Mouse (Mus musculus) liver, embryonic 11.5 days (tissue): Measurements from ENCODE around the gene B4galt1. TPM values are rescaled to one million over a fixed set of nuclear protein-coding genes. Genes with fewer than 3 reads are reported as not detected.

ENCODE experiments used
- ATAC-seq: fragments of 200-750 bp; cut with Nextera tagmentation; replicated peaks from 2 replicates; pipeline ENCODE4 v1.8.0; 2017; ENCODE audit warnings: moderate number of reproducible peaks, mild to moderate bottlenecking, moderate TSS enrichment, moderate library complexity; ENCODE audit not compliant: low FRiP score
- DNase-seq: peaks from one replicate; pipeline ENCODE4 v3.0.0-alpha.2; 2017; ENCODE audit warnings: low spot score
- H3K27ac ChIP-seq: fragments of 300-500 bp; sonication (generic); 2 replicates; pipeline ENCODE4 v1.5.1; 2014; ENCODE audit warnings: mild to moderate bottlenecking, low read depth, low read length, control low read depth
- H3K27me3 ChIP-seq: fragments of 300-500 bp; sonication (generic); replicated peaks from 2 replicates; pipeline ENCODE4 v1.6.1; 2014; ENCODE audit warnings: low read length, mixed read lengths; ENCODE audit not compliant: control insufficient read depth, insufficient read depth
- H3K36me3 ChIP-seq: fragments of 300-500 bp; sonication (generic); 2 replicates; pipeline ENCODE4 v1.6.1; 2014; ENCODE audit warnings: mild to moderate bottlenecking, low read length, moderate library complexity, mixed read lengths; ENCODE audit not compliant: control insufficient read depth, insufficient read depth
- H3K4me1 ChIP-seq: fragments of 300-500 bp; sonication (generic); replicated peaks from 2 replicates; pipeline ENCODE4 v1.6.1; 2014; ENCODE audit warnings: low read length, mixed read lengths; ENCODE audit not compliant: control insufficient read depth, insufficient read depth
- H3K4me2 ChIP-seq: fragments of 300-500 bp; sonication (generic); 2 replicates; pipeline ENCODE4 v1.6.1; 2014; ENCODE audit warnings: mild to moderate bottlenecking, control low read depth, moderate library complexity
- H3K4me3 ChIP-seq: fragments of 300-500 bp; sonication (generic); 2 replicates; pipeline ENCODE4 v1.5.1; 2014; ENCODE audit warnings: low read depth, low read length, control low read depth
- H3K9ac ChIP-seq: fragments of 300-500 bp; sonication (generic); 2 replicates; pipeline ENCODE4 v1.6.1; 2014; ENCODE audit warnings: low read depth, low read length, control low read depth
- H3K9me3 ChIP-seq: fragments of 300-500 bp; sonication (generic); 2 replicates; pipeline ENCODE4 v1.6.1; 2016; ENCODE audit warnings: low read length, inconsistent platforms, mixed read lengths; ENCODE audit not compliant: control insufficient read depth
- WGBS: fragments of 180-500 bp; shearing (Covaris S2); extraction: QIAGEN DNeasy Blood & Tissue Kit; methylation state at CpG from one replicate; pipeline ENCODE4 v1.1.7; 2014; 5-methylcytosine and 5-hydroxymethylcytosine counted together
- polyA plus RNA-seq: library from polyadenylated mRNA; unstranded; fragments of >200 nt; fragmentation: Nextera tagmentation; extraction: Ambion mirVana; gene quantifications from 2 replicates; pipeline ENCODE4 v1.2.1, GENCODE M21; 2014

B4galt1 gene
- polyA plus RNA-seq, 1 experiment from 2014 or later, result 49.0 TPM

- peak overlapping the region; percentile 95 for H3K4me2 ChIP-seq
- H3K4me1 ChIP-seq, result peaks cover 61% of the 10 kb centered on the region
- no peaks in the 10 kb centered on the region for H3K27me3 ChIP-seq
- DNase-seq (no peak), ATAC-seq (no peak)
- no peaks in the 10 kb centered on the region; the same call in 1 of the 2 replicates for H3K36me3 ChIP-seq
- H3K9ac ChIP-seq, result peak overlapping the region; percentile 89
- H3K4me3 ChIP-seq, result peak overlapping the region; percentile 75
- H3K9me3 ChIP-seq, result no peaks in the 10 kb centered on the region
- H3K27ac ChIP-seq, result peak overlapping the region; percentile 93
- WGBS, result 23% methylated on average over 4 of the region's 4 CpGs
Measured at GRCm38 (mm10) chr4:40851763-40852248, 2.0 kb downstream of the B4galt1 start.

- peak overlapping the region; percentile 75 for H3K4me3 ChIP-seq
- no peaks in the 10 kb centered on the region for H3K27me3 ChIP-seq
- peak overlapping the region; percentile 89 for H3K9ac ChIP-seq
- peaks cover 68% of the 10 kb centered on the region for H3K4me1 ChIP-seq
- peak overlapping the region; percentile 95 for H3K4me2 ChIP-seq
- no peaks in the 10 kb centered on the region; the same call in 1 of the 2 replicates for H3K36me3 ChIP-seq
- ATAC-seq (no peak), DNase-seq (no peak)
- WGBS, result 49% methylated on average over 6 of the region's 6 CpGs
- H3K9me3 ChIP-seq, result no peaks in the 10 kb centered on the region
- peak overlapping the region; percentile 93 for H3K27ac ChIP-seq
Measured at GRCm38 (mm10) chr4:40851031-40851762, 2.6 kb downstream of the B4galt1 start.

GRCm38 (mm10) chr4:40850582-40850981, 3.2 kb downstream of the B4galt1 start:
- DNase-seq (no peak), ATAC-seq (peak; percentile 39)
- peak overlapping the region; percentile 93 for H3K27ac ChIP-seq
- H3K4me1 ChIP-seq, result peaks cover 74% of the 10 kb centered on the region
- H3K9me3 ChIP-seq, result no peaks in the 10 kb centered on the region
- H3K4me2 ChIP-seq, result peak overlapping the region; percentile 95
- no peaks in the 10 kb centered on the region; the same call in 1 of the 2 replicates for H3K36me3 ChIP-seq
- WGBS, result 23% methylated on average over 5 of the region's 5 CpGs
- H3K4me3 ChIP-seq, result peak overlapping the region; percentile 75
- H3K9ac ChIP-seq, result peak overlapping the region; percentile 89
- H3K27me3 ChIP-seq, result no peaks in the 10 kb centered on the region

- ATAC-seq (peak; percentile 66), DNase-seq (no peak)
- Histone ChIP-seq H3K9ac (peak overlapping the region; percentile 36; the same call in 1 of the 2 replicates), H3K4me1 (peaks cover 76% of the 10 kb centered on the region), H3K36me3 (peaks cover 3% of the 10 kb centered on the region; the same call in 1 of the 2 replicates), H3K9me3 (no peaks in the 10 kb centered on the region), H3K4me3 (peak overlapping the region; percentile 75; the same call in 1 of the 2 replicates), H3K27ac (peak overlapping the region; percentile 93), H3K4me2 (peak overlapping the region; percentile 95), H3K27me3 (no peaks in the 10 kb centered on the region)
- 35% methylated on average over 3 of the region's 3 CpGs for WGBS
Measured at GRCm38 (mm10) chr4:40849518-40849917, 4.3 kb downstream of the B4galt1 start.

GRCm38 (mm10) chr4:40848246-40848645, 5.6 kb downstream of the B4galt1 start:
- Histone ChIP-seq H3K4me3 (no peak overlapping the region), H3K9me3 (no peaks in the 10 kb centered on the region), H3K4me2 (no peak overlapping the region), H3K27me3 (no peaks in the 10 kb centered on the region), H3K27ac (peak overlapping the region; percentile 23; the same call in 1 of the 2 replicates), H3K36me3 (peaks cover 3% of the 10 kb centered on the region; the same call in 1 of the 2 replicates), H3K4me1 (peaks cover 85% of the 10 kb centered on the region), H3K9ac (no peak overlapping the region)
- 95% methylated on average over 8 of the region's 8 CpGs for WGBS
- ATAC-seq (no peak), DNase-seq (no peak)

GRCm38 (mm10) chr4:40847160-40847559, 6.6 kb downstream of the B4galt1 start:
- no peaks in the 10 kb centered on the region for H3K27me3 ChIP-seq
- peak overlapping the region; percentile 23 for H3K27ac ChIP-seq
- peaks cover 3% of the 10 kb centered on the region; the same call in 1 of the 2 replicates for H3K36me3 ChIP-seq
- no peaks in the 10 kb centered on the region for H3K9me3 ChIP-seq
- H3K4me1 ChIP-seq, result peaks cover 89% of the 10 kb centered on the region
- H3K4me3 ChIP-seq, result no peak overlapping the region
- ATAC-seq (no peak), DNase-seq (no peak)
- WGBS, result 66% methylated on average over 4 of the region's 4 CpGs
- H3K4me2 ChIP-seq, result peak overlapping the region; percentile 46
- H3K9ac ChIP-seq, result no peak overlapping the region; the same call in 1 of the 2 replicates

GRCm38 (mm10) chr4:40846143-40846931, 7.5 kb downstream of the B4galt1 start:
- no peaks in the 10 kb centered on the region for H3K27me3 ChIP-seq
- 0 out of 2 replicates have a peak overlapping the region, but pooled peaks have one; percentile 5 for H3K9ac ChIP-seq
- H3K27ac ChIP-seq, result peak overlapping the region; percentile 23
- 34% methylated on average over 7 of the region's 7 CpGs for WGBS
- peak overlapping the region; percentile 46 for H3K4me2 ChIP-seq
- H3K4me1 ChIP-seq, result peaks cover 83% of the 10 kb centered on the region
- DNase-seq (no peak), ATAC-seq (no peak)
- peaks cover 3% of the 10 kb centered on the region; the same call in 1 of the 2 replicates for H3K36me3 ChIP-seq
- H3K9me3 ChIP-seq, result no peaks in the 10 kb centered on the region
- H3K4me3 ChIP-seq, result no peak overlapping the region
